Mouse (Mus musculus) stomach, postnatal 0 days (tissue): ENCODE results near the gene Zfp518b.

Experiments
- CTCF ChIP-seq: IDR thresholded peaks from 2 replicates; pipeline ENCODE4 v1.5.1; 2016; ENCODE audit warnings: antibody characterized with exemption, low read depth, mild to moderate bottlenecking, moderate library complexity
- EP300 ChIP-seq: optimal IDR thresholded peaks from 2 replicates; pipeline ENCODE3; 2016; ENCODE audit warnings: antibody characterized with exemption

DNA sequence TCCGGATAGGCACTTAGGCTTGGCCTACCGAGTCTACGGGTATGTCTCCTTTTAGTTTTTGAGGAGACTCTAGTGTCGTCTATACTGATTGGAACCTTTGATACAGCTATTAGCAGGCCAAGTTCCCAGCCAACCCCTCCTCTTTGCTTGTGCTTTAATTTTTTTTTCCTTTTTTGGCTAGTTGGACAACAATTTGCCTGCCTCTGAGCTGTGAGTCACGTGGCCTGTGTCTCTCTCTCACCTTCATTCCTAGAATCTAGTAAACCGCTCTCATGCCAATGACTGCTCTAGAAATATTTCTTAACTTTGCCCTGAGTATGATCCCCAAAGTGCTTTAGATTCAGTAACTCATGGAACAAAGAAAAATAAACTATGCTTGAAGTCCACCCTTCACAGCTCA, 18.3 kb upstream of the Zfp518b start:
- TF ChIP-seq CTCF (no peak), EP300 (no peak)
